Mouse (Mus musculus): Measurements from ENCODE around the gene Ubac2.

GRCm38 (mm10) chr14:121873646-121874045 is 4.8 kb upstream of the Ubac2 start:
- TF ChIP-seq CTCF (IDR thresholded peaks at IDR 0.05; ENCODE audit: low read depth, low read length): no peak
- no peak for TF ChIP-seq TAL1 (conservative IDR thresholded peaks at IDR 0.05; ENCODE audit: low read depth, low read length)
